Mouse (Mus musculus) inflammation-experienced regulatory T-cells (primary cell): ENCODE data around the gene Emc8. TPM values are rescaled to one million over a fixed set of nuclear protein-coding genes. Genes with fewer than 3 reads are reported as not detected.

ENCODE experiments used
- polyA plus RNA-seq, 2 experiments: library from polyadenylated mRNA; unstranded; fragments of 100-300 nt; shearing (Covaris generic); gene quantifications; one replicate each; pipeline ENCODE4 v1.2.1; 2017

Gene Emc8
- polyA plus RNA-seq: 10 to 100 TPM; 86.5 to 86.8 TPM

GRCm38 (mm10) chr8:120668374-120668905 lies at the start of gene Emc8:
Emc8 (minus strand) TSS chr8:120668573.

GRCm38 (mm10) chr8:120667561-120668373 lies 606 bp downstream of the Emc8 start, which contains the start of the genes Gm27021 and Cox4i1:
Gm27021 (minus strand) TSS chr8:120668079.
Cox4i1 (plus strand) TSS chr8:120668222.

GRCm38 (mm10) chr8:120647532-120647931 lies 20.8 kb downstream of the Emc8 start, which contains the start of gene 1190005I06Rik:
1190005I06Rik (minus strand) TSS chr8:120647632.

Other genes starting within 250 kb of the Emc8 start
- gene Gins2, start 79.3 kb downstream of the Emc8 start, polyA plus RNA-seq: 1 to 10 TPM; 7.3 to 9.7 TPM
- gene 1190005I06Rik, start 20.9 kb downstream of the Emc8 start, polyA plus RNA-seq: 1 to 10 TPM in 1 of 2 experiments, under 1 TPM in 1; 0.82 to 1.1 TPM
- gene Gm27021, start 494 bp downstream of the Emc8 start, polyA plus RNA-seq: under 1 TPM; 0.55 to 0.62 TPM
- gene Cox4i1, start 351 bp downstream of the Emc8 start, polyA plus RNA-seq: 100 to 1,000 TPM; 691 to 732 TPM
- 10 to 100 TPM; 17.0 to 47.4 TPM for gene Irf8, start 67.8 kb upstream of the Emc8 start, polyA plus RNA-seq